Mouse (Mus musculus): ENCODE data around the gene Hist1h2ak.

- TF ChIP-seq GATA1 (IDR thresholded peaks at IDR 0.05; ENCODE audit: low read length) (no peak), TAL1 (IDR thresholded peaks at IDR 0.05; ENCODE audit: low read length) (no peak)
Observed at GRCm38 (mm10) chr13:21755707-21756106, 2.1 kb upstream of the Hist1h2ak start.
